Mouse (Mus musculus) liver, postnatal 0 days (tissue): Measurements from ENCODE around the gene Snx15.

Experiments
- CTCF ChIP-seq: sonication (generic); IDR thresholded peaks from 2 replicates; pipeline ENCODE4 v1.5.1; 2016; ENCODE audit warnings: antibody characterized with exemption, low read depth
- EP300 ChIP-seq: IDR thresholded peaks from 2 replicates; pipeline ENCODE4 v1.6.1; 2016; ENCODE audit warnings: antibody characterized with exemption, low read depth, mild to moderate bottlenecking

DNA sequence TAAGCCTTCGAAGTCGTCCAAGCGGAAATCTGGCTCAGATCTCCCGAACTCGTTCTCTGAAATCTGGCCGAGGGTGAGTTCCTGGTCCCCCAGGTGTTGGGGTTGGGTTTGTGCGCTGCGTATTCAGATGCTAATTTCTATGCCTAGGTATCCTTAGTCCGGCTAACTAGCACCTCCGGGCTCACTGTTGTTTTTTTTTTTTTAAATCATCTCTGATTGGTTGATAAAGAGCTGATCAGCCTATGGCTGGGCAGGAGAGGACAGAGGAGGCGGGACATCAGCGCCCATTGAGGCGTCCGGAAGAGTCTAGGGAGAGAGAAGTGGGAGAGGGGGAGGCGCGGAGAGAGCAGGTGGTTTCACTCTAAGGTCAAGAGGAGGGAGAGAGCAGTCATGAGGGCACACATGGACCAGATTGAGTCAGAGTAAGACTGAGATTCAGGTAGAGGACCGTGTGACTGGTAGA lies 42.7 kb downstream of the Snx15 start:
- TF ChIP-seq CTCF (no peak), EP300 (no peak)
